Mouse (Mus musculus): Measurements from ENCODE around the gene Fggy. TPM values are rescaled to one million over a fixed set of nuclear protein-coding genes. Genes with fewer than 3 reads are reported as not detected.

Fggy gene
- polyA plus RNA-seq, 1 experiment from 2014 or later, result 9.0 TPM

DNA sequence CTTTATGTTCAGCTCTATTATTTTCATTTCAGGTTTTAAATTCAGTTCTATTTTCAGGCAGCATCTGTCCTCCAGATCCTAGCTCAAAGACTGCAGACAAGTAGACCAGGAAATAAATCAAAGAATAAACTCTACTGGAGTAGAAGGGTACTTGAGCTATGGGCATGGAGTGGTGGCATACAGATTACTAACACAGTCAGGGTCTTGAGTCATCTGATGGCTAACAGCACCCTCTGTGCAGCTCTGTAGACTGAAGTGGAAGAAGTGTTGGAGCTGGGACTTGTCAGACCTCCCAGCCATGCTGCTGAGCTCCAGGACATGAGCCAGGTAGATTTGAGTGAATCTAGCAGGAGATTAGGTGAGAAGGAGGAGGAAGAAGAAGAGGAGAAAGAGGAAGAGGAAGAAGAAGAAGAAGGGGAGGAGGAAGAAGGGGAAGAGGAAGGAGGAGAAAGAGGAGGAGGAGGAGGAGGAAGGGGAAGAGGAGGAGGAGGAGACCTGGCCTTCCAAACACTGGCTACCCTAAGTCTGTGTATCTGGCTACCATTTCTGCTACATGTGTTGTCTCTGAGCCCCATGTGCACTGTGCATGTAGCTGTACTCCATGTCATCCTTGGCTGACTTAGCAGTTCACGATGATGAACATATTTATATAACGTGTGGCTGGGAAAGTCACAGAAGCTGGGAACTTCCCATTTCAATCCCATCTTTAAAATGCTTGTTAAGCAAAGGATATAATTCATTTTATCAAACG lies 91.7 kb downstream of the Fggy start:
- H3K36me3 ChIP-seq, result no peaks in the 10 kb centered on the region
- H3K9me3 ChIP-seq, result no peaks in the 10 kb centered on the region
- no peak overlapping the region for H3K9ac ChIP-seq
- no peak overlapping the region for H3K4me3 ChIP-seq
- H3K27ac ChIP-seq, result no peak overlapping the region
- no peaks in the 10 kb centered on the region for H3K27me3 ChIP-seq (replicated peaks)
- H3K4me1 ChIP-seq, result peaks cover 14% of the 10 kb centered on the region
- no peak overlapping the region for H3K4me2 ChIP-seq (replicated peaks)
- WGBS, result 86% methylated on average over 3 of the region's 3 CpGs
- ATAC-seq (ENCODE audit: low FRiP score, low read depth), result no peak

- ATAC-seq (ENCODE audit: low FRiP score, low read depth), result no peak
- WGBS, result 92% methylated on average over 3 of the region's 3 CpGs
- no peaks in the 10 kb centered on the region for H3K27me3 ChIP-seq (replicated peaks)
- H3K4me1 ChIP-seq, result peaks cover 12% of the 10 kb centered on the region
- no peaks in the 10 kb centered on the region for H3K9me3 ChIP-seq
- no peaks in the 10 kb centered on the region for H3K36me3 ChIP-seq
- H3K4me3 ChIP-seq, result no peak overlapping the region
- H3K4me2 ChIP-seq (replicated peaks), result no peak overlapping the region
- no peak overlapping the region for H3K27ac ChIP-seq
- no peak overlapping the region for H3K9ac ChIP-seq
Observed at GRCm38 (mm10) chr4:95649552-95649905, 92.2 kb downstream of the Fggy start.

DNA sequence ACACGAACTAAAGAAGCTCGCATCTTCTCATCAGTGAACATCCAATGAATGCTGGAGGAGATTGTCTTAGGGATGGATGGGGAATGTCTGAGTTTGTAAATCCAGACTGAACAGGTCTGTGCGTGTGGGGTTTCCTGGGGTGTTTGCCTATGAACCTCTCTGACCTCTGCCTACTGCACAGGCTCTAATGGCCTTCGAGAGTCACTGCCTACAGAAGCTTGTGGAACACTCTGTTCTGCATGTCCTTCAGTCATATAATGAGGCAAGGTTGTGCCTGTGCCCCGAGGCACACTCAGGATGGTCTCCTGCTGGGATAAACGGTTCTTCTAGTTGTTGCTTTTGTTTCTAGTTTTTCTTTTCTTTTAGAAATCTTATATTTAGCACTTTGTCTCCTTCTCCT lies 92.7 kb downstream of the Fggy start:
- no peak overlapping the region for H3K4me3 ChIP-seq
- no peaks in the 10 kb centered on the region for H3K9me3 ChIP-seq
- ATAC-seq (ENCODE audit: low FRiP score, low read depth), result no peak
- H3K27me3 ChIP-seq (replicated peaks), result no peaks in the 10 kb centered on the region
- H3K9ac ChIP-seq, result no peak overlapping the region
- peaks cover 12% of the 10 kb centered on the region for H3K4me1 ChIP-seq
- WGBS, result 70% methylated on average over 6 of the region's 6 CpGs
- H3K4me2 ChIP-seq (replicated peaks), result no peak overlapping the region
- no peaks in the 10 kb centered on the region for H3K36me3 ChIP-seq
- no peak overlapping the region for H3K27ac ChIP-seq

GRCm38 (mm10) chr4:95652044-95652443 lies 94.7 kb downstream of the Fggy start:
- ATAC-seq (ENCODE audit: low FRiP score, low read depth), result no peak
- H3K36me3 ChIP-seq, result no peaks in the 10 kb centered on the region
- no peak overlapping the region for H3K27ac ChIP-seq
- no peak overlapping the region for H3K4me2 ChIP-seq (replicated peaks)
- H3K9ac ChIP-seq, result no peak overlapping the region
- no peaks in the 10 kb centered on the region for H3K27me3 ChIP-seq (replicated peaks)
- WGBS, result 41% methylated on average over 6 of the region's 6 CpGs
- H3K9me3 ChIP-seq, result no peaks in the 10 kb centered on the region
- peaks cover 12% of the 10 kb centered on the region for H3K4me1 ChIP-seq
- H3K4me3 ChIP-seq, result no peak overlapping the region

GRCm38 (mm10) chr4:95653296-95653912 lies 96.1 kb downstream of the Fggy start:
- 40% methylated on average over 4 of the region's 4 CpGs for WGBS
- peaks cover 12% of the 10 kb centered on the region for H3K4me1 ChIP-seq

DNA sequence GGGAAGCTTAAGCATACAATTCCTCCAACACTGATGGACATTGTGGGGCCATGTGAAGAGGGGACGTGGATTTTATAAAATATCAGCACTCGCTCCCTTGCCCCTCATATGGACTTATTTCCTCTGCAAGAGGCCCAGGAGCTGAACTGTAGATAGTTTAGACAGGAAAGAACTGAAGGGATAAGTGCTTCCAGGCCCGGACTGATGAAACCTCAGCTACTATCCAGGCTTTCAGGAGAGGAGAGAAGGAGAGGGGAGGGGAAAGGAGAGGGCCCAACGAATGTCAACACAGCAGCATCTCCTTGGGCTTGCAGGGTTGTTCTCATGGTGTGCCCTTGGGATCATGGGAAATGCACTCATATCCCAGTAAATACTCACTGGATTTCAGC lies 96.6 kb downstream of the Fggy start:
- 62% methylated on average over 4 of the region's 4 CpGs for WGBS

More at GRCm38 (mm10) chr4:95653296-95653912, 96.1 kb downstream of the Fggy start:
- H3K4me2 ChIP-seq (replicated peaks), result no peak overlapping the region
- H3K9ac ChIP-seq, result no peak overlapping the region
- H3K36me3 ChIP-seq, result no peaks in the 10 kb centered on the region
- no peak overlapping the region for H3K27ac ChIP-seq
- no peak for ATAC-seq (ENCODE audit: low FRiP score, low read depth)
- no peaks in the 10 kb centered on the region for H3K27me3 ChIP-seq (replicated peaks)
- H3K4me3 ChIP-seq, result no peak overlapping the region
- H3K9me3 ChIP-seq, result no peaks in the 10 kb centered on the region

DNA sequence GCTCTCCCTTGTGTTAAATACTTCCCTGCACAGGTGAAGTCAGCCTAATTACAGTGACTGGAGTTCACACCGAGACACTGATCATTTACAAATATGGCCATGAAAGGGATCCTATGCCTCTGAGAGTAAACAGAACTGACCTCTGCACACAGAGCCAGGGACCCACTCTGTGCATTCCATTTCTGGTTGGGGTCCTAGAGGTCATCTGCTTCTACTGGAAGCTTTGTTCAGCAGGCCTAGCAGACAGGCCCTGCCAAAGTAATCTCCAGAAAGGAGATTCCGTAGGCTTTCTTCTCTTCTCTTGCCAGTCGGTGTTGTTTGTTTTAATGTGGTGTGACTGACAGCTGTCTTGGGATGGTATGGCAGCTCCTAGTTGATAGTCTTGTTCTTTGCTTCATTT lies 101.7 kb downstream of the Fggy start:
- no peaks in the 10 kb centered on the region for H3K4me1 ChIP-seq
- H3K27me3 ChIP-seq (replicated peaks), result no peaks in the 10 kb centered on the region
- no peak for ATAC-seq (ENCODE audit: low FRiP score, low read depth)
- H3K4me2 ChIP-seq (replicated peaks), result no peak overlapping the region
- H3K36me3 ChIP-seq, result no peaks in the 10 kb centered on the region
- no peak overlapping the region for H3K27ac ChIP-seq
- no peak overlapping the region for H3K4me3 ChIP-seq
- no peaks in the 10 kb centered on the region for H3K9me3 ChIP-seq
- 41% methylated on average over 3 of the region's 3 CpGs for WGBS
- H3K9ac ChIP-seq, result no peak overlapping the region

More for the DNA sequence above, 96.6 kb downstream of the Fggy start:
- Histone ChIP-seq H3K4me2 (replicated peaks) (no peak overlapping the region), H3K4me1 (peaks cover 12% of the 10 kb centered on the region), H3K27me3 (replicated peaks) (no peaks in the 10 kb centered on the region), H3K9me3 (no peaks in the 10 kb centered on the region), H3K9ac (no peak overlapping the region), H3K36me3 (no peaks in the 10 kb centered on the region), H3K4me3 (no peak overlapping the region), H3K27ac (no peak overlapping the region)
- ATAC-seq (ENCODE audit: low FRiP score, low read depth), result no peak

DNA sequence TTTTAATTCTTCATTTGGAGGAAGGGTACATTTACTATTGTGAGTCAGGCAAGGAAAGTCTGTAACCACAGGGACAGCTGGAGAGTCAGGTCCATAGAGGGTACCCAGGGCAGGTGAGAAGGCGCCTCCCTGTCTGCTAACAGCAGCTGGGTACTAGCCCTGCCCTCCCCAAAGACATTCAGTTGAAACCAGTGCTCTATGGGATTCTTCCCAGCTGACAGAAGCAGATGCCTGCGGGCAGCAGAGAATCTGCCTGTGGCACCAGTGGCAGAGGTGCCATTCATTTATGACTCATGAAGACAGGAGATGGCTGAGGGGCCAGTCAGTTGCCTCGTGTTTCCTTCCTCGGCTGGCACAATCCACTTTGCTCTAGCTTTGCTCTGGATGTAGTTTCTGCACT lies 106.3 kb downstream of the Fggy start:
- no peaks in the 10 kb centered on the region for H3K9me3 ChIP-seq
- no peak overlapping the region for H3K4me3 ChIP-seq
- H3K36me3 ChIP-seq, result no peaks in the 10 kb centered on the region
- H3K9ac ChIP-seq, result no peak overlapping the region
- ATAC-seq (ENCODE audit: low FRiP score, low read depth), result no peak
- no peaks in the 10 kb centered on the region for H3K27me3 ChIP-seq (replicated peaks)
- 77% methylated on average over 4 of the region's 4 CpGs for WGBS
- H3K27ac ChIP-seq, result no peak overlapping the region
- H3K4me1 ChIP-seq, result no peaks in the 10 kb centered on the region
- H3K4me2 ChIP-seq (replicated peaks), result no peak overlapping the region

- no peaks in the 10 kb centered on the region for H3K4me1 ChIP-seq
- ATAC-seq (ENCODE audit: low FRiP score, low read depth), result no peak
- no peak overlapping the region for H3K27ac ChIP-seq
- no peak overlapping the region for H3K4me3 ChIP-seq
- H3K9ac ChIP-seq, result no peak overlapping the region
- WGBS, result 57% methylated on average over 3 of the region's 3 CpGs
- H3K27me3 ChIP-seq (replicated peaks), result no peaks in the 10 kb centered on the region
- H3K4me2 ChIP-seq (replicated peaks), result no peak overlapping the region
- no peaks in the 10 kb centered on the region for H3K9me3 ChIP-seq
- H3K36me3 ChIP-seq, result no peaks in the 10 kb centered on the region
Observed at GRCm38 (mm10) chr4:95664327-95664726, 107.0 kb downstream of the Fggy start.

DNA sequence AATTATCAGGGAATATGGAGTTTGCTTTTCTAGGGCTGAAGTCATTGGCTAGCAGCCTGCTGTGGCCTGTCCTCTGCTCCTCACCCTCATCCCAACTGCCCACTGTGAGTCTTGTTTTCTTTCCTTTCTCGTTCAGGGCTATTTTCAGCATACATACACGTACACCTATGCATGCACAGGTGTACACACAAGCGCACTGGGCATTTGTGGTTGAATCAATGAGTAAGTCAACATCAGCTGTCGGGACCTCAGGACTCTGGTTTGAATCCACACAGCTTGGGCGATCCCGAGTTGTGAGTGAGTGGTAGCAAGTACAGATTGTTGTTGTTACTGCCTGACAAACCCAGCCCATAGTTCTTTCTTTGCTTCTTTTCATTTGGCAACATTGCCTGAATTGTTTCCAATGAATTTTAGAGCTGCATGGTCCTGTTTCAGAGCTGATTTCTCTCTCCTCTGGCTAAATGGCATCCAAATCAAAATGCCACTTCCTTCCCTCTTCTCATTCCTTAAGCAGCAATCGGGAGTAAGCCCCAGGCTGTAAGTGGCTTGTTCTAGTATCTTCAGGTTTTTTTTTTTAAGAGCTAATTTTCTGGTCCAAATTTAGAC lies 109.1 kb downstream of the Fggy start:
- H3K36me3 ChIP-seq, result no peaks in the 10 kb centered on the region
- H3K4me1 ChIP-seq, result no peaks in the 10 kb centered on the region
- no peak for ATAC-seq (ENCODE audit: low FRiP score, low read depth)
- H3K9me3 ChIP-seq, result no peaks in the 10 kb centered on the region
- H3K27ac ChIP-seq, result no peak overlapping the region
- no peaks in the 10 kb centered on the region for H3K27me3 ChIP-seq (replicated peaks)
- H3K4me3 ChIP-seq, result no peak overlapping the region
- H3K4me2 ChIP-seq (replicated peaks), result no peak overlapping the region
- 85% methylated on average over 7 of the region's 7 CpGs for WGBS
- no peak overlapping the region for H3K9ac ChIP-seq

DNA sequence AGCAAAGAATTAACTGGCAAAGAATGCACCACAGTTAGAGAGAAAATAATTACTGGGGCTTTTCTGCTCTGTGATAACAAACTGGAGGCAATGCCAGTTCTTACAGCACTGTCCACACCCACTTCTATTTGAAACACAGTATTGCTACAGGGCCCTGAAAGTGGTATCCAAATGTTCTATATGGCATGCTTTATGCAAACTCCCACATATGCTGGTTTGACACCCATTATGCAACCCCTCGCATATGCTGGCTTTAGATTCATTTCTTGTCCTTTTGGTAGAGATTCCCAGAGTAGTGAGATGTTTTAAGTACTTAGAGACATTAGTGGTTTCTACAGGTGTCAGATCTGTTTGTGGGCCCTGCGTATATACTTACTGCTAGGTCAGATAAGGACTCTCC lies 109.6 kb downstream of the Fggy start:
- no peak overlapping the region for H3K27ac ChIP-seq
- H3K4me1 ChIP-seq, result no peaks in the 10 kb centered on the region
- ATAC-seq (ENCODE audit: low FRiP score, low read depth), result no peak
- H3K9ac ChIP-seq, result no peak overlapping the region
- 97% methylated on average over 2 of the region's 2 CpGs for WGBS
- no peak overlapping the region for H3K4me3 ChIP-seq
- no peaks in the 10 kb centered on the region for H3K27me3 ChIP-seq (replicated peaks)
- H3K36me3 ChIP-seq, result no peaks in the 10 kb centered on the region
- H3K4me2 ChIP-seq (replicated peaks), result no peak overlapping the region
- H3K9me3 ChIP-seq, result no peaks in the 10 kb centered on the region

DNA sequence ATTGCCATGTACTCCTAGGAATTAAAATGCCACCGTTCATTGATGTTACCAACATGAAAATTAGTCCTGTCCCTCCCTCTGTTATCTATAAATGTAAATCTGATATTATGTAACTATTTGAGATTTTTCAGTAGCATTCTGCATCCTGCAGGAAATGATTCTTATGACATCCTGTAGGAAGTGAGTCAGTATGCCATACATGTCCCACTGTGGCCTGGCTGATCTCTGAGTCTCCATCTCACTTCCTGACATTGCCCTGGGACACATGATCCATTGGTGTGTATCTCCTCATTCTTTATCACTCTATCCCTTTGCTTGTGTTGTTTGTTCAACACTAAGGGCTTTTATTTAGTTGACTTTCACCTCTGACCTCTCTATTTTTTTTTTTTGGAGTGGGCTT lies 110.3 kb downstream of the Fggy start:
- Histone ChIP-seq H3K4me1 (no peaks in the 10 kb centered on the region), H3K4me2 (replicated peaks) (no peak overlapping the region), H3K27me3 (replicated peaks) (no peaks in the 10 kb centered on the region), H3K4me3 (no peak overlapping the region), H3K9ac (no peak overlapping the region), H3K9me3 (no peaks in the 10 kb centered on the region), H3K36me3 (no peaks in the 10 kb centered on the region), H3K27ac (no peak overlapping the region)
- 90% methylated on average over 1 of the region's 1 CpGs for WGBS
- no peak for ATAC-seq (ENCODE audit: low FRiP score, low read depth)

DNA sequence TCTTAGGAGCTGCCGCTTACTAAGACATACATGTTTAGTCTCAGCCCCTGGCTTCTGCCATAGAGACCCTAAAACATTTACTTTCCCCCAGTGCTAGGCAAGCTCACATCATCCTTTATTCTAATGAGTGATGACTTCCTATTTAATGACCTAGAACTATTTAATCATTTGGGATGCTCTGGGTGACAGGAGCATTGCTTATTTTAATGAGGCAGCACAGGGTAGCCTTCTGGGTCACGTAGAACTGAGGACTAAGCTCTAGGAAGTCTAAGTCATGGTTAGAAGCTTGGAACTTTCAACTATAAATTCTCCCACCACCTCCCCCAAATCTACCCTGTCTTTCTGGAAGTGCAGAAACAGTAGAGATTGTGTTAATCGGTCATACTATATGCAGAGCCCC lies 111.2 kb downstream of the Fggy start:
- WGBS, result 78% methylated on average over 3 of the region's 3 CpGs
- Histone ChIP-seq H3K4me2 (replicated peaks) (no peak overlapping the region), H3K27ac (no peak overlapping the region), H3K9ac (no peak overlapping the region), H3K4me1 (no peaks in the 10 kb centered on the region), H3K27me3 (replicated peaks) (no peaks in the 10 kb centered on the region), H3K4me3 (no peak overlapping the region), H3K9me3 (no peaks in the 10 kb centered on the region), H3K36me3 (no peaks in the 10 kb centered on the region)
- ATAC-seq (ENCODE audit: low FRiP score, low read depth), result no peak
